Mouse (Mus musculus): ENCODE measurements around the gene Birc2. TPM values are rescaled to one million over a fixed set of nuclear protein-coding genes. Genes with fewer than 3 reads are reported as not detected.

The Birc2 gene
- polyA plus RNA-seq (2015; fragmentation: Illumina TruSeq; extraction: RNeasy Lipid Tissue Mini Kit (QIAGEN cat#74804); ENCODE audit: insufficient read depth, low replicate concordance) = 135 TPM

GRCm38 (mm10) chr9:7836905-7837805 is at the start of gene Birc2:
Gene Birc2 (minus strand): TSS chr9:7837064.

GRCm38 (mm10) chr9:7872775-7873439 is 36.0 kb upstream of the Birc2 start, which contains the start of gene Birc3:
Gene Birc3 (minus strand): TSS chr9:7873186.

Other genes starting within 250 kb of the Birc2 start
- gene Mmp20, start 208.8 kb downstream of the Birc2 start, polyA plus RNA-seq (2015; fragmentation: Illumina TruSeq; extraction: RNeasy Lipid Tissue Mini Kit (QIAGEN cat#74804); ENCODE audit: insufficient read depth, low replicate concordance) = not detected
- gene Mmp7, start 145.0 kb downstream of the Birc2 start, polyA plus RNA-seq (2015; fragmentation: Illumina TruSeq; extraction: RNeasy Lipid Tissue Mini Kit (QIAGEN cat#74804); ENCODE audit: insufficient read depth, low replicate concordance) = 0.30 TPM
- 487 TPM for gene Tmem123, start 73.0 kb downstream of the Birc2 start, polyA plus RNA-seq (2015; fragmentation: Illumina TruSeq; extraction: RNeasy Lipid Tissue Mini Kit (QIAGEN cat#74804); ENCODE audit: insufficient read depth, low replicate concordance)
- gene Birc3, start 36.1 kb upstream of the Birc2 start, polyA plus RNA-seq (2015; fragmentation: Illumina TruSeq; extraction: RNeasy Lipid Tissue Mini Kit (QIAGEN cat#74804); ENCODE audit: insufficient read depth, low replicate concordance) = 358 TPM
- 16.3 TPM for gene Yap1, start 167.5 kb upstream of the Birc2 start, polyA plus RNA-seq (2015; fragmentation: Illumina TruSeq; extraction: RNeasy Lipid Tissue Mini Kit (QIAGEN cat#74804); ENCODE audit: insufficient read depth, low replicate concordance)
- 0.35 TPM for gene Cfap300, start 205.8 kb upstream of the Birc2 start, polyA plus RNA-seq (2015; fragmentation: Illumina TruSeq; extraction: RNeasy Lipid Tissue Mini Kit (QIAGEN cat#74804); ENCODE audit: insufficient read depth, low replicate concordance)

Measured in spleen, adult 10 weeks (tissue).